Mouse (Mus musculus) liver, embryonic 13.5 days (tissue): Measurements from ENCODE around the gene Dda1. TPM values are rescaled to one million over a fixed set of nuclear protein-coding genes. Genes with fewer than 3 reads are reported as not detected.
"Not testable (repeated sequence)": the region's sequence is repeated elsewhere in the genome, so short reads cannot be mapped to it uniquely, and the experiment has no call there.

Experiments
- ATAC-seq: fragments of 200-750 bp; cut with Nextera tagmentation; 2 replicates; pipeline ENCODE4 v1.8.0; 2017; ENCODE audit warnings: low read depth, mild to moderate bottlenecking, moderate number of reproducible peaks, moderate library complexity
- DNase-seq: peaks from one replicate; pipeline ENCODE4 v3.0.0; 2022
- H3K27ac ChIP-seq: fragments of 300-500 bp; sonication (generic); 2 replicates; pipeline ENCODE4 v1.5.1; 2015; ENCODE audit warnings: moderate library complexity, mild to moderate bottlenecking, inconsistent platforms
- H3K27me3 ChIP-seq: fragments of 300-500 bp; sonication (generic); 2 replicates; pipeline ENCODE4 v1.6.1; 2015; ENCODE audit warnings: mild to moderate bottlenecking, inconsistent platforms
- H3K36me3 ChIP-seq: fragments of 300-500 bp; sonication (generic); 2 replicates; pipeline ENCODE4 v1.6.1; 2015; ENCODE audit warnings: mild to moderate bottlenecking, inconsistent platforms
- H3K4me1 ChIP-seq: fragments of 300-500 bp; sonication (generic); replicated peaks from 2 replicates; pipeline ENCODE4 v1.6.1; 2015; ENCODE audit warnings: inconsistent platforms
- H3K4me2 ChIP-seq: fragments of 300-500 bp; sonication (generic); 2 replicates; pipeline ENCODE4 v1.6.1; 2015; ENCODE audit warnings: inconsistent platforms, mild to moderate bottlenecking, moderate library complexity
- H3K4me3 ChIP-seq: fragments of 300-500 bp; sonication (generic); replicated peaks from 2 replicates; pipeline ENCODE4 v1.5.1; 2015; ENCODE audit warnings: mild to moderate bottlenecking, inconsistent platforms
- H3K9ac ChIP-seq: fragments of 300-500 bp; sonication (generic); 2 replicates; pipeline ENCODE4 v1.6.1; 2015; ENCODE audit warnings: mild to moderate bottlenecking, inconsistent platforms
- H3K9me3 ChIP-seq: fragments of 300-500 bp; sonication (generic); replicated peaks from 2 replicates; pipeline ENCODE4 v1.6.1; 2016; ENCODE audit warnings: inconsistent platforms
- WGBS: fragments of 180-500 bp; shearing (Covaris S2); methylation state at CpG from one replicate; pipeline ENCODE4 v1.1.7; 2015; ENCODE audit not compliant: insufficient replicate concordance; 5-methylcytosine and 5-hydroxymethylcytosine counted together
- polyA plus RNA-seq: library from polyadenylated mRNA; unstranded; fragments of >200 nt; fragmentation: Nextera tagmentation; extraction: Ambion mirVana; gene quantifications from 2 replicates; pipeline ENCODE4 v1.2.1, GENCODE M21; 2015

The Dda1 gene
- polyA plus RNA-seq, 1 experiment from 2014 or later, result 50.9 TPM

- Histone ChIP-seq H3K4me1 (peaks cover 19% of the 10 kb centered on the region), H3K4me2 (no peak overlapping the region), H3K4me3 (no peak overlapping the region), H3K27me3 (no peaks in the 10 kb centered on the region), H3K9me3 (no peaks in the 10 kb centered on the region), H3K27ac (no peak overlapping the region), H3K9ac (no peak overlapping the region), H3K36me3 (no peaks in the 10 kb centered on the region)
- ATAC-seq (no peak), DNase-seq (no peak)
- 39% methylated on average over 6 of the region's 6 CpGs for WGBS
Observed at GRCm38 (mm10) chr8:71516786-71517185, 47.8 kb downstream of the Dda1 start.

- H3K27ac ChIP-seq, H3K36me3 ChIP-seq, H3K4me3 ChIP-seq, H3K9me3 ChIP-seq, H3K4me1 ChIP-seq, ATAC-seq, H3K9ac ChIP-seq, H3K4me2 ChIP-seq, DNase-seq, H3K27me3 ChIP-seq: not testable (repeated sequence)
- 21% methylated on average over 10 of the region's 10 CpGs for WGBS
Observed at GRCm38 (mm10) chr8:71519037-71519825, 50.2 kb downstream of the Dda1 start.

- 4% methylated on average over 17 of the region's 17 CpGs for WGBS
- Histone ChIP-seq H3K27me3 (peaks cover 24% of the 10 kb centered on the region), H3K4me3 (no peak overlapping the region), H3K4me2 (no peak overlapping the region), H3K4me1 (peaks cover 17% of the 10 kb centered on the region), H3K36me3 (no peaks in the 10 kb centered on the region), H3K9me3 (no peaks in the 10 kb centered on the region), H3K27ac (no peak overlapping the region), H3K9ac (no peak overlapping the region)
- DNase-seq, result peak; percentile 84
- peak; percentile 82 for ATAC-seq
Observed at GRCm38 (mm10) chr8:71521634-71522033, 52.6 kb downstream of the Dda1 start.

GRCm38 (mm10) chr8:71525226-71526050, 56.4 kb downstream of the Dda1 start, which contains the start of gene Ccdc194:
Gene Ccdc194 (minus strand): TSS chr8:71525711.
- no peak within 1 kb of the TSS for H3K4me3 ChIP-seq

More at GRCm38 (mm10) chr8:71525226-71526050, 56.4 kb downstream of the Dda1 start, which contains the start of gene Ccdc194:
- H3K4me1 ChIP-seq, result peaks cover 26% of the 10 kb centered on the region
- 35% methylated on average over 46 of the region's 46 CpGs for WGBS
- H3K36me3 ChIP-seq, result no peaks in the 10 kb centered on the region
- no peaks in the 10 kb centered on the region for H3K9me3 ChIP-seq
- peak within 1 kb of the TSS; percentile 27; the same call in 1 of the 2 replicates for H3K27ac ChIP-seq
- H3K9ac ChIP-seq, result no peak within 1 kb of the TSS
- no peak within 1 kb of the TSS for H3K4me2 ChIP-seq
- H3K27me3 ChIP-seq, result peaks cover 38% of the 10 kb centered on the region
- no peak for ATAC-seq
- DNase-seq, result no peak

Other genes with a start within 250 kb of the Dda1 start
- gene Myo9b, start 196.5 kb upstream of the Dda1 start, polyA plus RNA-seq, result 6.8 and 7.3 TPM in 2 replicates
- 57.4 and 61.4 TPM in 2 replicates for gene Haus8, start 196.3 kb upstream of the Dda1 start, polyA plus RNA-seq
- 52.1 and 55.8 TPM in 2 replicates for gene Use1, start 102.4 kb upstream of the Dda1 start, polyA plus RNA-seq
- 4.3 and 4.4 TPM in 2 replicates for gene Ocel1, start 97.9 kb upstream of the Dda1 start, polyA plus RNA-seq
- 18.8 and 19.2 TPM in 2 replicates for gene Nr2f6, start 87.2 kb upstream of the Dda1 start, polyA plus RNA-seq
- gene Ushbp1, start 73.4 kb upstream of the Dda1 start, polyA plus RNA-seq, result 2.6 and 2.8 TPM in 2 replicates
- gene Babam1, start 72.3 kb upstream of the Dda1 start, polyA plus RNA-seq, result 65.1 and 74.8 TPM in 2 replicates
- gene Ankle1, start 63.2 kb upstream of the Dda1 start, polyA plus RNA-seq, result 39.5 and 40.9 TPM in 2 replicates
- 12.3 and 13.2 TPM in 2 replicates for gene Abhd8, start 5.5 kb upstream of the Dda1 start, polyA plus RNA-seq
- 154 and 157 TPM in 2 replicates for gene Mrpl34, start 4.2 kb upstream of the Dda1 start, polyA plus RNA-seq
- 0.12 and 0.14 TPM in 2 replicates for gene Ano8, start 16.8 kb downstream of the Dda1 start, polyA plus RNA-seq
- 6.8 and 7.3 TPM in 2 replicates for gene Gtpbp3, start 18.9 kb downstream of the Dda1 start, polyA plus RNA-seq
- gene Plvap, start 42.6 kb downstream of the Dda1 start, polyA plus RNA-seq, result 24.3 and 28.4 TPM in 2 replicates
- 0.15 TPM in 2 replicates for gene Ccdc194, start 56.5 kb downstream of the Dda1 start, polyA plus RNA-seq
- 34.1 and 36.0 TPM in 2 replicates for gene Bst2, start 68.3 kb downstream of the Dda1 start, polyA plus RNA-seq
- 30.4 and 33.9 TPM in 2 replicates for gene Mvb12a, start 73.7 kb downstream of the Dda1 start, polyA plus RNA-seq
- gene Tmem221, start 89.7 kb downstream of the Dda1 start, polyA plus RNA-seq, result 0.53 and 0.66 TPM in 2 replicates
- gene Nxnl1, start 97.4 kb downstream of the Dda1 start, polyA plus RNA-seq, result 0.13 and 0.14 TPM in 2 replicates
- 2.3 and 2.5 TPM in 2 replicates for gene Slc27a1, start 99.7 kb downstream of the Dda1 start, polyA plus RNA-seq
- 104 and 110 TPM in 2 replicates for gene Pgls, start 123.0 kb downstream of the Dda1 start, polyA plus RNA-seq
- 0.28 and 0.80 TPM in 2 replicates for gene Fam129c, start 128.4 kb downstream of the Dda1 start, polyA plus RNA-seq
- gene Colgalt1, start 141.8 kb downstream of the Dda1 start, polyA plus RNA-seq, result 21.4 and 21.9 TPM in 2 replicates
- 0.20 TPM in 2 replicates for gene Unc13a, start 202.6 kb downstream of the Dda1 start, polyA plus RNA-seq
- 5.7 and 6.1 TPM in 2 replicates for gene Jak3, start 207.1 kb downstream of the Dda1 start, polyA plus RNA-seq
- gene Insl3, start 220.0 kb downstream of the Dda1 start, polyA plus RNA-seq, result 0.67 and 1.1 TPM in 2 replicates
- gene B3gnt3, start 232.6 kb downstream of the Dda1 start, polyA plus RNA-seq, result 3.5 and 3.7 TPM in 2 replicates